Mouse (Mus musculus): ENCODE measurements around the gene Gm21748. TPM values are rescaled to one million over a fixed set of nuclear protein-coding genes. Genes with fewer than 3 reads are reported as not detected.
"Not testable (repeated sequence)": the region's sequence is repeated elsewhere in the genome, so short reads cannot be mapped to it uniquely, and the experiment has no call there.

Gm21748 gene
- polyA plus RNA-seq (2015; fragmentation: Nextera tagmentation; extraction: Ambion mirVana) = not detected in 2 replicates

GRCm38 (mm10) chrY:90839077-90839476 lies at the start of gene Gm21748:
Gene Gm21748 (minus strand): TSS chrY:90839177.
- not testable (repeated sequence) for H3K4me1 ChIP-seq (replicated peaks); H3K9me3 ChIP-seq; H3K4me2 ChIP-seq; H3K27ac ChIP-seq (replicated peaks); ATAC-seq (ENCODE audit: low FRiP score, low read depth); H3K36me3 ChIP-seq; H3K9ac ChIP-seq; H3K27me3 ChIP-seq; H3K4me3 ChIP-seq
- no CpG with 5 or more reads among the region's 8 CpGs for WGBS

Other genes starting within 250 kb of the Gm21748 start
- not detected in 2 replicates for gene Gm21860, start 84.4 kb downstream of the Gm21748 start, polyA plus RNA-seq (2015; fragmentation: Nextera tagmentation; extraction: Ambion mirVana)
- not detected in 2 replicates for gene Gm47283, start 54.4 kb downstream of the Gm21748 start, polyA plus RNA-seq (2015; fragmentation: Nextera tagmentation; extraction: Ambion mirVana)